Mouse (Mus musculus) G1E (cell line): Measurements from ENCODE around the gene Retreg1. TPM values are rescaled to one million over a fixed set of nuclear protein-coding genes. Genes with fewer than 3 reads are reported as not detected.

Experiments used
- ATAC-seq: 2 replicates; pipeline ENCODE4 v1.8.0; 2016; ENCODE audit warnings: mild to moderate bottlenecking; ENCODE audit not compliant: insufficient number of reproducible peaks, poor library complexity, low FRiP score, severe bottlenecking; ENCODE audit errors: extremely low read depth
- DNase-seq: peaks from one replicate; pipeline ENCODE4 v3.0.0; 2012; ENCODE audit warnings: low spot score
- H3K27me3 ChIP-seq: 2 replicates; pipeline ENCODE4 v1.6.1; 2012; ENCODE audit warnings: mild to moderate bottlenecking, low read length, inconsistent platforms; ENCODE audit not compliant: insufficient read depth
- H3K36me3 ChIP-seq: replicated peaks from 2 replicates; pipeline ENCODE3; 2012; ENCODE audit warnings: mild to moderate bottlenecking, inconsistent platforms
- H3K4me1 ChIP-seq: 2 replicates; pipeline ENCODE4 v1.6.1; 2012; ENCODE audit warnings: low read depth, low read length, inconsistent platforms, mixed read lengths; ENCODE audit not compliant: insufficient read depth
- H3K4me3 ChIP-seq: 2 replicates; pipeline ENCODE4 v1.5.1; 2012; ENCODE audit warnings: low read depth, mild to moderate bottlenecking, inconsistent platforms, low read length, moderate library complexity, mixed read lengths
- H3K9me3 ChIP-seq: replicated peaks from 2 replicates; pipeline ENCODE4 v1.6.1; 2012; ENCODE audit warnings: inconsistent platforms
- CTCF ChIP-seq: IDR thresholded peaks from 2 replicates; pipeline ENCODE4 v1.5.1; 2012; ENCODE audit warnings: low read depth, low read length, inconsistent platforms, mixed read lengths
- GATA1 ChIP-seq: IDR thresholded peaks from 2 replicates; pipeline ENCODE4 v1.6.1; 2012; ENCODE audit warnings: borderline replicate concordance, low read length, inconsistent platforms, mixed read lengths
- GATA2 ChIP-seq: IDR thresholded peaks from 2 replicates; pipeline ENCODE4 v1.6.1; 2012; ENCODE audit warnings: low read depth, low read length, inconsistent platforms, borderline replicate concordance
- POLR2AphosphoS5 ChIP-seq: IDR thresholded peaks from 2 replicates; pipeline ENCODE4 v1.6.1; 2012; ENCODE audit warnings: low read depth, low read length, inconsistent platforms; ENCODE audit not compliant: insufficient replicate concordance
- TAL1 ChIP-seq: conservative IDR thresholded peaks from 2 replicates; pipeline ENCODE4 v1.6.1; 2012; ENCODE audit warnings: low read depth, low read length, inconsistent platforms, mixed read lengths
- polyA plus RNA-seq: library from polyadenylated mRNA; stranded (reverse); fragments of >175 nt; gene quantifications from 2 replicates; pipeline ENCODE4 v1.2.3, GENCODE M21; 2012
- total RNA-seq, 2 experiments: library from RNA; stranded (forward) in 1 of 2; stranded (reverse) in 1 of 2; fragments of 200-1000 nt in 1 of 2; fragments of >200 nt in 1 of 2; fragmentation: Nextera tagmentation in 1 of 2; gene quantifications; 2 replicates each; pipeline ENCODE4 v1.2.3; 2014 to 2017

The Retreg1 gene
- not detected in 2 replicates for total RNA-seq (2014; fragmentation: Nextera tagmentation)
- total RNA-seq (2017), result 0.16 and 0.58 TPM in 2 replicates
- polyA plus RNA-seq, result not detected in 2 replicates

DNA sequence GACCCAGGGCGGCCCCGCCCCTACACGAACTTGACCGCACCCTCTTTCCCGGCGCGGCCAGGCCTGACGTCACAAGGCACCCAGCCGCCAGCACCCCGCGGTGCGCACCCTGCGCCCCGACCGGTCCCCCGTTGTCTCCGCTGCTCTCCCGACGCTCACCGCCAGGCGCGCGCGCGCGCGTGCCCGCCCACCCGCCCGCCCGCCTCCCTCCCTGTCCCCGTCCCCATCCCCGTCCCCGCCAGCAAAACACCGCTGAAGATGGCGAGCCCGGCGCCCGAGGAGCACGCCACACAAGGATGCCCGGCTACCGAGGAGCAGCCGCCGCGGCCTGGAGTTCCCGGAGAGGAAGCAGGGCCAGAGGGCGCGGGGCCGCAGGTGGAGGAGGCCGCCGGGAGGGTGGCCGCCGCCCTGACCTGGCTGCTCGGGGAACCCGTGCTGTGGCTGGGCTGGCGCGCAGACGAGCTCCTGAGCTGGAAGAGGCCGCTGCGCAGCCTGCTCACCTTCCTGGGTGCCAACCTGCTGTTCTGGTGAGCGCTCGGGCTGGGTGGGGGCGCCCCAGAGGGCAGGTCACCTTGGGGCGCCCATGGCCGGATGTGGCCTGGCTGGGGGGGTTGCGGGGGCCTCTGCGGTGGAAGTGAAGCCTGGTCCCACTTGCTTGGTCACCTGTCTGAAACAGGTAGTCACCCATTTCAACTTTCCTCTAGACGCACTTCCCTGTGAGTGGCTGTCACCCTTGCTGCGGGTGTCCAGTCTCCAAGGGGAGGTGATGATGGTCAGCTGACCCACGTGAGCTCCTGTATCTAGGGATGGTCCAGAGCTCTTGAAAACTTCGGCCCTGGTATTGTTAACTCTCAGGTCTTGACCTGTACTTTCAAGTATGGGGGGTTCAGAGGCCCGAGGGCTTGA, at the start of gene Retreg1:
Retreg1 (plus strand) TSS at position 95 of the 906 bp plus-strand sequence.
- no peak for DNase-seq
- H3K4me3 ChIP-seq, result no peak within 1 kb of the TSS; the same call in 1 of the 2 replicates

GRCm38 (mm10) chr15:25794123-25794522, 48.9 kb upstream of the Retreg1 start:
- ATAC-seq, result no peak
- TF ChIP-seq GATA1 (no peak), GATA2 (no peak), POLR2AphosphoS5 (no peak), CTCF (no peak), TAL1 (no peak)
- DNase-seq, result no peak
- H3K4me3 ChIP-seq, result no peak overlapping the region
- no peaks in the 10 kb centered on the region for H3K36me3 ChIP-seq
- no peaks in the 10 kb centered on the region for H3K27me3 ChIP-seq
- H3K9me3 ChIP-seq, result peaks cover 48% of the 10 kb centered on the region
- no peaks in the 10 kb centered on the region for H3K4me1 ChIP-seq

More for the DNA sequence above, at the start of gene Retreg1:
- Histone ChIP-seq H3K9me3 (peaks cover 27% of the 10 kb centered on the region), H3K27me3 (no peaks in the 10 kb centered on the region), H3K36me3 (no peaks in the 10 kb centered on the region), H3K4me1 (no peaks in the 10 kb centered on the region)
- ATAC-seq, result no peak
- TF ChIP-seq TAL1 (no peak), GATA1 (no peak), POLR2AphosphoS5 (no peak), CTCF (no peak), GATA2 (no peak)

- ATAC-seq, result no peak
- Histone ChIP-seq H3K4me3 (no peak overlapping the region), H3K9me3 (peaks cover 42% of the 10 kb centered on the region), H3K4me1 (no peaks in the 10 kb centered on the region), H3K36me3 (no peaks in the 10 kb centered on the region), H3K27me3 (no peaks in the 10 kb centered on the region)
- TF ChIP-seq TAL1 (no peak), GATA2 (no peak), POLR2AphosphoS5 (no peak), GATA1 (no peak), CTCF (no peak)
- DNase-seq, result no peak
Observed at GRCm38 (mm10) chr15:25795496-25795895, 47.5 kb upstream of the Retreg1 start.

- ATAC-seq, result no peak
- no peak overlapping the region for H3K4me3 ChIP-seq
- H3K27me3 ChIP-seq, result no peaks in the 10 kb centered on the region
- no peaks in the 10 kb centered on the region for H3K36me3 ChIP-seq
- no peak for DNase-seq
- TF ChIP-seq GATA1 (no peak), GATA2 (no peak), TAL1 (no peak)
- H3K9me3 ChIP-seq, result peaks cover 44% of the 10 kb centered on the region
- H3K4me1 ChIP-seq, result no peaks in the 10 kb centered on the region
Observed at GRCm38 (mm10) chr15:25796353-25796752, 46.6 kb upstream of the Retreg1 start.

- ATAC-seq (no peak), DNase-seq (no peak)
- Histone ChIP-seq H3K4me1 (no peaks in the 10 kb centered on the region), H3K36me3 (no peaks in the 10 kb centered on the region), H3K27me3 (no peaks in the 10 kb centered on the region), H3K9me3 (peaks cover 39% of the 10 kb centered on the region), H3K4me3 (no peak overlapping the region)
- no peak for TF ChIP-seq GATA1
- no peak for TF ChIP-seq CTCF
- TF ChIP-seq TAL1, result no peak
- TF ChIP-seq POLR2AphosphoS5, result no peak
- TF ChIP-seq GATA2, result no peak
Observed at GRCm38 (mm10) chr15:25797179-25797578, 45.8 kb upstream of the Retreg1 start.

DNA sequence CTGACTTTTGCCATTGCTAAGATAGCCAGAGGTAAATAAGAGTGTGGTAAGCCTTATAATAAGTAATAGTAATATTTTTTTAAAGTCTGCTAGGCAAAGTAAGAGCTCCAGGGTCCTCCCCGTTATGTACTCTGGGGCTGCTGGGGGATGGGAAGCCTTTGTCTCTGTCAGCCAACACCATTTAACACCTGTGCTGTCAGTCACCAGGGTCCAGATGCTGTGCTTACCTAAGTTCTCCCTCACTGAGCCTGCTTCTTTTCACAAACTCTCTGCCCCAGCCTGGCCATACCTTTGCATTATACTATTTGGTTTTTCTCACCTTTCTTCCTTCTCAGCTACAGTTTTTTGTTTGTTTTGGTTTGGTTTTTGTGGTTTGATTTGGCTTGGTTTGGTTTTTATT, 45.1 kb upstream of the Retreg1 start:
- Histone ChIP-seq H3K4me3 (no peak overlapping the region), H3K36me3 (no peaks in the 10 kb centered on the region), H3K27me3 (no peaks in the 10 kb centered on the region), H3K9me3 (peaks cover 38% of the 10 kb centered on the region), H3K4me1 (no peaks in the 10 kb centered on the region)
- ATAC-seq, result no peak
- TF ChIP-seq GATA2 (no peak), CTCF (no peak), TAL1 (no peak), POLR2AphosphoS5 (no peak), GATA1 (no peak)
- no peak for DNase-seq
